ENCODE assay signal across 13 mouse cellular contexts in the genomic region with DNA sequence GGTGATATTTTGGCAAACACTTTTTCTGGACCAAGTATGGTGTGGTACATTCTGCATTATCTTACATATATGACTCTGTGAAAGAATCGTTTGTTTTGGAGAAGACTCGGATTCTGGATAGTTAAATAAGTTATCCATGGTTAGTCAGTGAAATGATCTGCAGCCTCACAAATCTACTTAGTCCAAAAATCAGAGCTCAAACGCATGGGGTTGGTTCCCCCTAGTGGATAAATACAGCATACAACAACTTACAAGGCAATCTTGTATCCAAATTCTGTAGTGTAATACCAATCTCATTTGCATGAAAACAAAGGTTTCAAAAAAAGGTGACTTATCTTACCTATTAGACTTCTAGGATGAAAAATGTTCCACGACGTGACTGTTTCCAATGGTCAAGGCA. TPM values are rescaled to one million over a fixed set of nuclear protein-coding genes. Genes with fewer than 3 reads are reported as not detected.
A peak's percentile ranks its signal among the peaks of the same experiment; 100 is the strongest.
DNase-seq lines count a peak whose midpoint lies in the region; ATAC-seq and TF ChIP-seq lines count a peak whose summit lies in the region.
"Had no signal": no experiment of that assay in that cellular context is flagged by ENCODE, and none has a peak within 500 bp of the region (broad histone marks: within the 10 kb centered on the region; RNA-seq: fewer than 3 reads in every experiment).

No protein-coding gene starts in this region.

- TF ChIP-seq EP300 in liver, embryonic 14.5 days (IDR thresholded peaks at IDR 0.05; ENCODE audit: low read depth): no peak

- no peaks in the 10 kb centered on the region for H3K9me3 ChIP-seq in forebrain, embryonic 14.5 days (replicated peaks; ENCODE audit: control insufficient read depth, low read length)
- H3K9me3 ChIP-seq in forebrain, embryonic 10.5 days: no peaks in the 10 kb centered on the region
- H3K9me3 ChIP-seq in liver, embryonic 14.5 days (ENCODE audit: control insufficient read depth, low read length): no peaks in the 10 kb centered on the region
- H3K9me3 ChIP-seq in liver, embryonic 12.5 days (replicated peaks): no peaks in the 10 kb centered on the region
- H3K9me3 ChIP-seq: forebrain, embryonic 12.5 days had no signal

- H3K4me3 ChIP-seq in forebrain, embryonic 14.5 days (ENCODE audit: low read depth, low read length): no peak overlapping the region
- no peak overlapping the region for H3K4me3 ChIP-seq in forebrain, embryonic 10.5 days
- H3K4me3 ChIP-seq in liver, embryonic 14.5 days (ENCODE audit: insufficient read depth in 1 of 2, low read depth in 2 of 2, low read length in 2 of 2): no peak overlapping the region
- no peak overlapping the region for H3K4me3 ChIP-seq in liver, embryonic 12.5 days
- H3K4me3 ChIP-seq in kidney, adult 2 months (ENCODE audit: insufficient read depth, low read depth, low read length): no peak overlapping the region
- H3K4me3 ChIP-seq: forebrain, embryonic 12.5 days had no signal

- TF ChIP-seq POLR2A in kidney, adult 2 months (IDR thresholded peaks at IDR 0.05; ENCODE audit: low read depth, low read length): no peak

- H3K4me2 ChIP-seq in forebrain, embryonic 14.5 days (ENCODE audit: low read length): no peak overlapping the region
- no peak overlapping the region for H3K4me2 ChIP-seq in liver, embryonic 14.5 days (ENCODE audit: low read depth)
- no peak overlapping the region for H3K4me2 ChIP-seq in liver, embryonic 12.5 days
- H3K4me2 ChIP-seq: forebrain, embryonic 12.5 days had no signal

- DNase-seq in forebrain, embryonic 14.5 days (ENCODE audit: low spot score): peak; percentile 53
- no peak for DNase-seq in forebrain, embryonic 10.5 days (ENCODE audit: extremely low spot score, low spot score)
- DNase-seq in liver, embryonic 14.5 days (ENCODE audit: low read depth in 3 of 3, low spot score in 3 of 3): no peak
- DNase-seq in Muller cell, postnatal 12 days (ENCODE audit: inconsistent ontology term): peak; percentile 24
- DNase-seq in kidney, adult 2 months: no peak

- H3K4me1 ChIP-seq in forebrain, embryonic 14.5 days (ENCODE audit: control insufficient read depth, insufficient read depth, low read length): no peaks in the 10 kb centered on the region
- no peaks in the 10 kb centered on the region for H3K4me1 ChIP-seq in forebrain, embryonic 10.5 days
- H3K4me1 ChIP-seq in liver, embryonic 14.5 days (replicated peaks; ENCODE audit: control insufficient read depth in 2 of 2, insufficient read depth in 2 of 2, low read length in 1 of 2): no peaks in the 10 kb centered on the region
- no peaks in the 10 kb centered on the region for H3K4me1 ChIP-seq in liver, embryonic 12.5 days
- no peaks in the 10 kb centered on the region for H3K4me1 ChIP-seq in kidney, adult 2 months (ENCODE audit: control insufficient read depth, insufficient read depth, low read length)
- H3K4me1 ChIP-seq: forebrain, embryonic 12.5 days had no signal

- H3K27ac ChIP-seq in forebrain, embryonic 14.5 days (ENCODE audit: low read depth, low read length): no peak overlapping the region
- H3K27ac ChIP-seq in forebrain, embryonic 10.5 days: no peak overlapping the region
- no peak overlapping the region for H3K27ac ChIP-seq in liver, embryonic 14.5 days
- no peak overlapping the region for H3K27ac ChIP-seq in liver, embryonic 12.5 days
- H3K27ac ChIP-seq in kidney, adult 2 months (ENCODE audit: insufficient read depth, low read depth, low read length): no peak overlapping the region
- H3K27ac ChIP-seq: forebrain, embryonic 12.5 days; macrophage had no signal

- no peak overlapping the region for H3K9ac ChIP-seq in forebrain, embryonic 14.5 days (ENCODE audit: low read length)
- H3K9ac ChIP-seq in liver, embryonic 14.5 days (replicated peaks): no peak overlapping the region
- no peak overlapping the region for H3K9ac ChIP-seq in liver, embryonic 12.5 days
- H3K9ac ChIP-seq: forebrain, embryonic 12.5 days had no signal

- TF ChIP-seq CTCF in liver, embryonic 14.5 days (IDR thresholded peaks at IDR 0.05; ENCODE audit: low read depth): peak; percentile 14; the same call in 1 of the 2 replicates
- no peak for TF ChIP-seq CTCF in kidney, adult 2 months (conservative IDR thresholded peaks at IDR 0.05; ENCODE audit: insufficient read depth, insufficient read length, low read depth, low read length)

- no peak for ATAC-seq in forebrain, embryonic 14.5 days
- ATAC-seq in liver, embryonic 14.5 days (ENCODE audit: insufficient read depth): no peak
- ATAC-seq in liver, embryonic 12.5 days: no peak
- ATAC-seq in megakaryocyte progenitor cell, adult 5-6 weeks (replicated peaks; ENCODE audit: poor library complexity): 0 out of 2 replicates have a peak, but pooled peaks have one; percentile 39
- no peak for ATAC-seq in monocyte, adult 5-6 weeks (replicated peaks; ENCODE audit: insufficient number of reproducible peaks, low FRiP score, low TSS enrichment, poor library complexity, severe bottlenecking)

- H3K36me3 ChIP-seq in forebrain, embryonic 14.5 days (ENCODE audit: control insufficient read depth, insufficient read depth, low read length): no peaks in the 10 kb centered on the region
- H3K36me3 ChIP-seq in forebrain, embryonic 10.5 days (replicated peaks): no peaks in the 10 kb centered on the region
- no peaks in the 10 kb centered on the region for H3K36me3 ChIP-seq in liver, embryonic 14.5 days (replicated peaks; ENCODE audit: control insufficient read depth, insufficient read depth, low read depth)
- H3K36me3 ChIP-seq in liver, embryonic 12.5 days: no peaks in the 10 kb centered on the region
- no peaks in the 10 kb centered on the region for H3K36me3 ChIP-seq in kidney, adult 2 months (ENCODE audit: control insufficient read depth, insufficient read depth, low read length)
- H3K36me3 ChIP-seq: forebrain, embryonic 12.5 days had no signal

- no peaks in the 10 kb centered on the region for H3K27me3 ChIP-seq in forebrain, embryonic 14.5 days (replicated peaks; ENCODE audit: control insufficient read depth, insufficient read depth, low read length)
- H3K27me3 ChIP-seq in forebrain, embryonic 10.5 days (ENCODE audit: poor library complexity, severe bottlenecking): no peaks in the 10 kb centered on the region
- no peaks in the 10 kb centered on the region for H3K27me3 ChIP-seq in liver, embryonic 14.5 days (ENCODE audit: control insufficient read depth, insufficient read depth, low read length)
- H3K27me3 ChIP-seq in liver, embryonic 12.5 days (replicated peaks): no peaks in the 10 kb centered on the region
- H3K27me3 ChIP-seq in kidney, adult 2 months (replicated peaks; ENCODE audit: control insufficient read depth, insufficient read depth, low read length): no peaks in the 10 kb centered on the region
- H3K27me3 ChIP-seq: forebrain, embryonic 12.5 days had no signal

- WGBS in forebrain, embryonic 14.5 days: 40% methylated on average over 5 of the region's 5 CpGs
- WGBS in forebrain, embryonic 10.5 days: 38% methylated on average over 5 of the region's 5 CpGs
- WGBS in liver, embryonic 14.5 days (ENCODE audit: insufficient replicate concordance): 24% methylated on average over 5 of the region's 5 CpGs
- WGBS in liver, embryonic 12.5 days (ENCODE audit: insufficient replicate concordance): 22% methylated on average over 5 of the region's 5 CpGs
- 22% methylated on average over 5 of the region's 5 CpGs for WGBS in kidney, adult 2 months

RNA-seq across cellular contexts. Expression of gene Olfr1499, which starts 0.4 kb away (rescaled TPM):
- not detected in 2 replicates for polyA plus RNA-seq in forebrain, embryonic 14.5 days (2014; fragmentation: Nextera tagmentation; extraction: Ambion mirVana)
- polyA plus RNA-seq in forebrain, embryonic 10.5 days (2016; fragmentation: Nextera tagmentation; extraction: Ambion mirVana): not detected in 2 replicates
- polyA plus RNA-seq in liver, embryonic 14.5 days (2012; rRNA removed): not detected in 2 replicates
- not detected in 2 replicates for polyA plus RNA-seq in liver, embryonic 14.5 days (2014; fragmentation: Nextera tagmentation; extraction: Ambion mirVana)
- polyA plus RNA-seq in liver, embryonic 12.5 days (2016; fragmentation: Nextera tagmentation; extraction: Ambion mirVana): not detected in 2 replicates
- total RNA-seq in megakaryocyte progenitor cell, adult 5-6 weeks (2015): not detected in 2 replicates
- not detected in 2 replicates for total RNA-seq in megakaryocyte progenitor cell, adult 5-6 weeks (2017)
- not detected in 3 replicates for total RNA-seq in monocyte, adult 5-6 weeks (2017)
- polyA plus RNA-seq in kidney, adult 2 months (2012; rRNA removed): not detected in 2 replicates
- total RNA-seq: layer of hippocampus, postnatal 10 days had no signal
- polyA plus RNA-seq: forebrain, embryonic 12.5 days; heart, embryonic 16.5 days; macrophage; testis, adult 2 months had no signal

RNA-seq across cellular contexts. Expression of gene Olfr1500, which starts 11.5 kb away (rescaled TPM):
- not detected in 2 replicates for polyA plus RNA-seq in forebrain, embryonic 14.5 days (2014; fragmentation: Nextera tagmentation; extraction: Ambion mirVana)
- not detected in 2 replicates for polyA plus RNA-seq in forebrain, embryonic 10.5 days (2016; fragmentation: Nextera tagmentation; extraction: Ambion mirVana)
- not detected in 2 replicates for polyA plus RNA-seq in liver, embryonic 14.5 days (2012; rRNA removed)
- not detected in 2 replicates for polyA plus RNA-seq in liver, embryonic 14.5 days (2014; fragmentation: Nextera tagmentation; extraction: Ambion mirVana)
- polyA plus RNA-seq in liver, embryonic 12.5 days (2016; fragmentation: Nextera tagmentation; extraction: Ambion mirVana): not detected in 2 replicates
- total RNA-seq in megakaryocyte progenitor cell, adult 5-6 weeks (2015): not detected in 2 replicates
- not detected in 2 replicates for total RNA-seq in megakaryocyte progenitor cell, adult 5-6 weeks (2017)
- total RNA-seq in monocyte, adult 5-6 weeks (2017): not detected in 3 replicates
- not detected in 2 replicates for polyA plus RNA-seq in kidney, adult 2 months (2012; rRNA removed)
- total RNA-seq: layer of hippocampus, postnatal 10 days had no signal
- polyA plus RNA-seq: forebrain, embryonic 12.5 days; heart, embryonic 16.5 days; macrophage; testis, adult 2 months had no signal

RNA-seq across cellular contexts. Expression of gene Olfr1497, which starts 20.8 kb away (rescaled TPM):
- polyA plus RNA-seq in forebrain, embryonic 14.5 days (2014; fragmentation: Nextera tagmentation; extraction: Ambion mirVana): not detected in 2 replicates
- not detected in 2 replicates for polyA plus RNA-seq in forebrain, embryonic 10.5 days (2016; fragmentation: Nextera tagmentation; extraction: Ambion mirVana)
- not detected in 2 replicates for polyA plus RNA-seq in liver, embryonic 14.5 days (2012; rRNA removed)
- not detected in 2 replicates for polyA plus RNA-seq in liver, embryonic 14.5 days (2014; fragmentation: Nextera tagmentation; extraction: Ambion mirVana)
- not detected in 2 replicates for polyA plus RNA-seq in liver, embryonic 12.5 days (2016; fragmentation: Nextera tagmentation; extraction: Ambion mirVana)
- total RNA-seq in megakaryocyte progenitor cell, adult 5-6 weeks (2015): not detected in 2 replicates
- total RNA-seq in megakaryocyte progenitor cell, adult 5-6 weeks (2017): not detected in 2 replicates
- not detected in 3 replicates for total RNA-seq in monocyte, adult 5-6 weeks (2017)
- not detected in 2 replicates for polyA plus RNA-seq in kidney, adult 2 months (2012; rRNA removed)
- total RNA-seq: layer of hippocampus, postnatal 10 days had no signal
- polyA plus RNA-seq: forebrain, embryonic 12.5 days; heart, embryonic 16.5 days; macrophage had no signal

RNA-seq across cellular contexts. Expression of gene Olfr1501, which starts 31.7 kb away (rescaled TPM):
- not detected in 2 replicates for polyA plus RNA-seq in forebrain, embryonic 14.5 days (2014; fragmentation: Nextera tagmentation; extraction: Ambion mirVana)
- polyA plus RNA-seq in forebrain, embryonic 10.5 days (2016; fragmentation: Nextera tagmentation; extraction: Ambion mirVana): not detected in 2 replicates
- not detected in 2 replicates for polyA plus RNA-seq in liver, embryonic 14.5 days (2012; rRNA removed)
- polyA plus RNA-seq in liver, embryonic 14.5 days (2014; fragmentation: Nextera tagmentation; extraction: Ambion mirVana): not detected in 2 replicates
- not detected in 2 replicates for polyA plus RNA-seq in liver, embryonic 12.5 days (2016; fragmentation: Nextera tagmentation; extraction: Ambion mirVana)
- not detected in 2 replicates for total RNA-seq in megakaryocyte progenitor cell, adult 5-6 weeks (2015)
- total RNA-seq in megakaryocyte progenitor cell, adult 5-6 weeks (2017): not detected in 2 replicates
- total RNA-seq in monocyte, adult 5-6 weeks (2017): not detected in 3 replicates
- polyA plus RNA-seq in kidney, adult 2 months (2012; rRNA removed): not detected in 2 replicates
- total RNA-seq: layer of hippocampus, postnatal 10 days had no signal
- polyA plus RNA-seq: forebrain, embryonic 12.5 days; heart, embryonic 16.5 days; macrophage; testis, adult 2 months had no signal

RNA-seq across cellular contexts. Expression of gene Olfr1496, which starts 41.1 kb away (rescaled TPM):
- not detected in 2 replicates for polyA plus RNA-seq in forebrain, embryonic 14.5 days (2014; fragmentation: Nextera tagmentation; extraction: Ambion mirVana)
- not detected in 2 replicates for polyA plus RNA-seq in forebrain, embryonic 10.5 days (2016; fragmentation: Nextera tagmentation; extraction: Ambion mirVana)
- not detected in 2 replicates for polyA plus RNA-seq in liver, embryonic 14.5 days (2012; rRNA removed)
- not detected in 2 replicates for polyA plus RNA-seq in liver, embryonic 14.5 days (2014; fragmentation: Nextera tagmentation; extraction: Ambion mirVana)
- not detected in 2 replicates for polyA plus RNA-seq in liver, embryonic 12.5 days (2016; fragmentation: Nextera tagmentation; extraction: Ambion mirVana)
- total RNA-seq in megakaryocyte progenitor cell, adult 5-6 weeks (2015): not detected in 2 replicates
- not detected in 2 replicates for total RNA-seq in megakaryocyte progenitor cell, adult 5-6 weeks (2017)
- total RNA-seq in monocyte, adult 5-6 weeks (2017): not detected in 3 replicates
- polyA plus RNA-seq in kidney, adult 2 months (2012; rRNA removed): not detected in 2 replicates
- total RNA-seq: layer of hippocampus, postnatal 10 days had no signal
- polyA plus RNA-seq: forebrain, embryonic 12.5 days; heart, embryonic 16.5 days; macrophage; testis, adult 2 months had no signal

Comparison
In these comparisons a context has a peak if more than half of its experiments do, and no peak if none do; other contexts are left out.
1. DNase-seq: peak in forebrain, embryonic 14.5 days (single experiment) and Muller cell, postnatal 12 days (single experiment); none in forebrain, embryonic 10.5 days (single experiment), liver, embryonic 14.5 days (0 of 3) and kidney, adult 2 months (single experiment).